12 mouse cellular contexts compared by ENCODE assay signal in genomic region chr14:122992937-122993336, GRCm38 (mm10). TPM values are rescaled to one million over a fixed set of nuclear protein-coding genes. Genes with fewer than 3 reads are reported as not detected.
A peak's percentile ranks its signal among the peaks of the same experiment; 100 is the strongest.
DNase-seq lines count a peak whose midpoint lies in the region; ATAC-seq and TF ChIP-seq lines count a peak whose summit lies in the region.
"Had no signal": no experiment of that assay in that cellular context is flagged by ENCODE, and none has a peak within 500 bp of the region (broad histone marks: within the 10 kb centered on the region; RNA-seq: fewer than 3 reads in every experiment).

No protein-coding gene starts in this region.

- no peaks in the 10 kb centered on the region for H3K4me1 ChIP-seq in kidney, postnatal 0 days (replicated peaks; ENCODE audit: insufficient read depth, low read length)
- H3K4me1 ChIP-seq in kidney, adult 2 months (ENCODE audit: control insufficient read depth, insufficient read depth, low read length) = no peaks in the 10 kb centered on the region
- no peaks in the 10 kb centered on the region for H3K4me1 ChIP-seq in liver, postnatal 0 days (ENCODE audit: insufficient read depth)
- H3K4me1 ChIP-seq: liver, embryonic 15.5 days; midbrain, embryonic 15.5 days had no signal

- no peaks in the 10 kb centered on the region for H3K9me3 ChIP-seq in kidney, postnatal 0 days (replicated peaks; ENCODE audit: low read length)
- no peaks in the 10 kb centered on the region for H3K9me3 ChIP-seq in liver, postnatal 0 days (ENCODE audit: low read length)
- H3K9me3 ChIP-seq: liver, embryonic 15.5 days; midbrain, embryonic 15.5 days had no signal

- TF ChIP-seq CTCF in kidney, postnatal 0 days (IDR thresholded peaks at IDR 0.05; ENCODE audit: low read depth) = no peak
- no peak for TF ChIP-seq CTCF in kidney, adult 2 months (conservative IDR thresholded peaks at IDR 0.05; ENCODE audit: insufficient read depth, insufficient read length, low read depth, low read length)
- no peak for TF ChIP-seq CTCF in liver, postnatal 0 days (IDR thresholded peaks at IDR 0.05; ENCODE audit: low read depth)

- DNase-seq in kidney, postnatal 0 days (ENCODE audit: low spot score) = no peak
- no peak for DNase-seq in kidney, adult 2 months
- DNase-seq in induced T-regulatory cell, adult 2 months (ENCODE audit: low read depth) = peak; percentile 46
- no peak for DNase-seq in liver, postnatal 0 days
- DNase-seq in ovary, postnatal 10 days (ENCODE audit: low spot score) = no peak
- DNase-seq in adrenal gland, postnatal 36 days = no peak
- DNase-seq: cerebellum, postnatal 36 days; kidney, adult 11 months had no signal

- no peak overlapping the region for H3K9ac ChIP-seq in kidney, postnatal 0 days (ENCODE audit: low read depth, low read length)
- no peak overlapping the region for H3K9ac ChIP-seq in liver, postnatal 0 days (replicated peaks)
- H3K9ac ChIP-seq: liver, embryonic 15.5 days; midbrain, embryonic 15.5 days had no signal

- H3K4me3 ChIP-seq in kidney, postnatal 0 days (replicated peaks; ENCODE audit: low read depth, low read length) = no peak overlapping the region
- H3K4me3 ChIP-seq in kidney, adult 2 months (ENCODE audit: insufficient read depth, low read depth, low read length) = no peak overlapping the region
- H3K4me3 ChIP-seq in liver, postnatal 0 days (ENCODE audit: low read depth, low read length) = no peak overlapping the region
- H3K4me3 ChIP-seq: erythroblast, embryonic 14.5 days; liver, embryonic 15.5 days; midbrain, embryonic 15.5 days had no signal

- ATAC-seq in kidney, postnatal 0 days (replicated peaks; ENCODE audit: low FRiP score, low read depth) = peak; percentile 43; the same call in 1 of the 2 replicates
- peak; percentile 18 for ATAC-seq in CD4-positive, CD25-positive, alpha-beta regulatory T cell, adult 4 months
- peak; percentile 25; the same call in 1 of the 2 replicates for ATAC-seq in liver, postnatal 0 days
- ATAC-seq: midbrain, embryonic 15.5 days had no signal

- 60% methylated on average over 6 of the region's 6 CpGs for WGBS in kidney, postnatal 0 days
- 69% methylated on average over 6 of the region's 6 CpGs for WGBS in kidney, adult 2 months
- 62% methylated on average over 6 of the region's 6 CpGs for WGBS in liver, postnatal 0 days (ENCODE audit: insufficient replicate concordance)

- no peak for TF ChIP-seq EP300 in liver, postnatal 0 days (IDR thresholded peaks at IDR 0.05; ENCODE audit: low read depth)

- no peaks in the 10 kb centered on the region for H3K27me3 ChIP-seq in kidney, postnatal 0 days (ENCODE audit: insufficient read depth, low read length)
- no peaks in the 10 kb centered on the region for H3K27me3 ChIP-seq in kidney, adult 2 months (replicated peaks; ENCODE audit: control insufficient read depth, insufficient read depth, low read length)
- 0 out of 2 replicates have a peak, but pooled peaks cover 3% of the 10 kb centered on the region for H3K27me3 ChIP-seq in liver, postnatal 0 days (ENCODE audit: insufficient read depth, low read length)
- H3K27me3 ChIP-seq: midbrain, embryonic 15.5 days had no signal

- no peak overlapping the region for H3K4me2 ChIP-seq in kidney, postnatal 0 days (ENCODE audit: low read length)
- H3K4me2 ChIP-seq in liver, postnatal 0 days (ENCODE audit: low read depth, low read length) = no peak overlapping the region
- H3K4me2 ChIP-seq: liver, embryonic 15.5 days; midbrain, embryonic 15.5 days had no signal

- H3K36me3 ChIP-seq in kidney, postnatal 0 days (ENCODE audit: insufficient read depth, low read length) = no peaks in the 10 kb centered on the region
- no peaks in the 10 kb centered on the region for H3K36me3 ChIP-seq in kidney, adult 2 months (ENCODE audit: control insufficient read depth, insufficient read depth, low read length)
- no peaks in the 10 kb centered on the region for H3K36me3 ChIP-seq in liver, postnatal 0 days (replicated peaks; ENCODE audit: insufficient read depth, low read length)
- H3K36me3 ChIP-seq: liver, embryonic 15.5 days; midbrain, embryonic 15.5 days had no signal

- TF ChIP-seq POLR2A in kidney, adult 2 months (IDR thresholded peaks at IDR 0.05; ENCODE audit: low read depth, low read length) = no peak

- H3K27ac ChIP-seq in kidney, postnatal 0 days = no peak overlapping the region
- no peak overlapping the region for H3K27ac ChIP-seq in kidney, adult 2 months (ENCODE audit: insufficient read depth, low read depth, low read length)
- H3K27ac ChIP-seq in liver, postnatal 0 days (ENCODE audit: low read depth) = no peak overlapping the region
- H3K27ac ChIP-seq: liver, embryonic 15.5 days; midbrain, embryonic 15.5 days had no signal

RNA-seq across cellular contexts. Expression of gene Tmtc4, which starts 9.1 kb away (rescaled TPM):
- polyA plus RNA-seq in kidney, postnatal 0 days (2015; fragmentation: Nextera tagmentation; extraction: Ambion mirVana) = 25.8 and 28.4 TPM in 2 replicates
- polyA plus RNA-seq in kidney, adult 2 months (2012; rRNA removed) = 11.9 and 13.0 TPM in 2 replicates
- 10 to 100 TPM; 28.3 to 29.9 TPM for polyA plus RNA-seq in CD4-positive, CD25-positive, alpha-beta regulatory T cell, adult 4 months (2017; shearing (Covaris generic))
- 1.5 and 1.8 TPM in 2 replicates for polyA plus RNA-seq in liver, postnatal 0 days (2015; fragmentation: Nextera tagmentation; extraction: Ambion mirVana)
- total RNA-seq in adrenal gland, postnatal 36 days (2021) = 10 to 100 TPM in 1 of 2 experiments, 1 to 10 TPM in 1; 9.1 to 21.6 TPM
- polyA plus RNA-seq: erythroblast, embryonic 14.5 days had no signal
